Mouse (Mus musculus) layer of hippocampus, adult 2 months (tissue): ENCODE measurements around the gene Acsm2. TPM values are rescaled to one million over a fixed set of nuclear protein-coding genes. Genes with fewer than 3 reads are reported as not detected.

Experiments
- DNase-seq, 2 experiments: peaks; one replicate each; pipeline ENCODE4 v3.0.0; 2022; ENCODE audit warnings: low spot score in 2 of 2
- H3K27ac ChIP-seq: fragments of 200-600 bp; 2 replicates; pipeline ENCODE4 v1.8.1; 2022
- H3K4me3 ChIP-seq: fragments of 200-600 bp; 2 replicates; pipeline ENCODE4 v1.8.1; 2022; ENCODE audit warnings: mild to moderate bottlenecking
- CTCF ChIP-seq: fragments of 200-600 bp; conservative IDR thresholded peaks from 2 replicates; pipeline ENCODE4 v1.8.1; 2022; ENCODE audit warnings: antibody characterized with exemption, mild to moderate bottlenecking, moderate library complexity
- total RNA-seq, 2 experiments: library from RNA; stranded (reverse); gene quantifications; 2 replicates each; pipeline ENCODE4 v1.2.3; 2021

Gene Acsm2
- total RNA-seq, 2 experiments from 2014 or later = not detected

- TF ChIP-seq CTCF = no peak
- DNase-seq = no peak
- Histone ChIP-seq H3K4me3 (no peak overlapping the region), H3K27ac (no peak overlapping the region)
Measured at GRCm38 (mm10) chr7:119601954-119602317, 47.8 kb downstream of the Acsm2 start.

- TF ChIP-seq CTCF = no peak
- Histone ChIP-seq H3K27ac (no peak overlapping the region), H3K4me3 (no peak overlapping the region)
- no peak for DNase-seq
Measured at GRCm38 (mm10) chr7:119604903-119605483, 50.9 kb downstream of the Acsm2 start.

GRCm38 (mm10) chr7:119605926-119606663, 52.0 kb downstream of the Acsm2 start:
- Histone ChIP-seq H3K27ac (no peak overlapping the region), H3K4me3 (no peak overlapping the region)
- no peak for TF ChIP-seq CTCF
- no peak for DNase-seq

GRCm38 (mm10) chr7:119606664-119607076, 52.5 kb downstream of the Acsm2 start, which contains the start of gene Acsm1:
Acsm1 (plus strand) TSS chr7:119607026.
- Histone ChIP-seq H3K4me3 (no peak within 1 kb of the TSS), H3K27ac (no peak within 1 kb of the TSS)
- no peak for DNase-seq
- no peak for TF ChIP-seq CTCF

GRCm38 (mm10) chr7:119607796-119608515, 53.8 kb downstream of the Acsm2 start:
- TF ChIP-seq CTCF = no peak
- Histone ChIP-seq H3K4me3 (no peak overlapping the region), H3K27ac (no peak overlapping the region)
- DNase-seq = no peak

- no peak overlapping the region for H3K4me3 ChIP-seq
- no peak for TF ChIP-seq CTCF
- no peak overlapping the region for H3K27ac ChIP-seq
- DNase-seq = no peak
Measured at GRCm38 (mm10) chr7:119616531-119616930, 62.4 kb downstream of the Acsm2 start.

- Histone ChIP-seq H3K4me3 (no peak overlapping the region), H3K27ac (no peak overlapping the region)
- TF ChIP-seq CTCF = no peak
- no peak for DNase-seq
Measured at GRCm38 (mm10) chr7:119617593-119617992, 63.5 kb downstream of the Acsm2 start.

GRCm38 (mm10) chr7:119618209-119618935, 64.2 kb downstream of the Acsm2 start:
- TF ChIP-seq CTCF = no peak
- DNase-seq = no peak
- Histone ChIP-seq H3K4me3 (no peak overlapping the region), H3K27ac (no peak overlapping the region)

GRCm38 (mm10) chr7:119620157-119620556, 66.0 kb downstream of the Acsm2 start:
- no peak overlapping the region for H3K27ac ChIP-seq
- no peak for DNase-seq
- no peak overlapping the region for H3K4me3 ChIP-seq
- no peak for TF ChIP-seq CTCF

GRCm38 (mm10) chr7:119638773-119639172, 84.6 kb downstream of the Acsm2 start:
- no peak for DNase-seq
- Histone ChIP-seq H3K27ac (no peak overlapping the region), H3K4me3 (no peak overlapping the region)
- no peak for TF ChIP-seq CTCF

GRCm38 (mm10) chr7:119642307-119642706, 88.2 kb downstream of the Acsm2 start:
- no peak for DNase-seq
- no peak overlapping the region for H3K4me3 ChIP-seq
- H3K27ac ChIP-seq = no peak overlapping the region
- TF ChIP-seq CTCF = no peak

Other genes with a start within 250 kb of the Acsm2 start
- gene Gp2, start 95.1 kb upstream of the Acsm2 start, total RNA-seq = not detected
- gene Umod, start 75.1 kb upstream of the Acsm2 start, total RNA-seq = not detected
- under 1 TPM; 0.41 to 0.56 TPM for gene Acsm5, start 34.9 kb upstream of the Acsm2 start, total RNA-seq
- gene Pdilt, start 30.9 kb upstream of the Acsm2 start, total RNA-seq = not detected
- not detected for gene Acsm1, start 52.7 kb downstream of the Acsm2 start, total RNA-seq
- not detected for gene Acsm4, start 135.7 kb downstream of the Acsm2 start, total RNA-seq
- 10 to 100 TPM; 44.9 to 49.2 TPM for gene Thumpd1, start 166.5 kb downstream of the Acsm2 start, total RNA-seq
- under 1 TPM in 1 of 2 experiments, not detected in 1; 0.12 TPM for gene Acsm3, start 206.6 kb downstream of the Acsm2 start, total RNA-seq
- 1 to 10 TPM; 1.7 to 2.2 TPM for gene Rexo5, start 239.7 kb downstream of the Acsm2 start, total RNA-seq
- gene Eri2, start 239.7 kb downstream of the Acsm2 start, total RNA-seq = 1 to 10 TPM; 9.0 to 9.3 TPM